Mouse (Mus musculus) heart, postnatal 0 days (tissue): ENCODE data around the gene Sash3.

Experiments used
- CTCF ChIP-seq: IDR thresholded peaks from 2 replicates; pipeline ENCODE4 v1.5.1; 2016; ENCODE audit warnings: antibody characterized with exemption, control low read depth, low read depth
- EP300 ChIP-seq: IDR thresholded peaks from 2 replicates; pipeline ENCODE4 v1.6.1; 2016; ENCODE audit warnings: antibody characterized with exemption, low read depth

- TF ChIP-seq CTCF (no peak), EP300 (no peak)
Observed at GRCm38 (mm10) chrX:48141481-48141880, 4.8 kb upstream of the Sash3 start.
